Mouse (Mus musculus) bone marrow, adult 2 months (tissue): ENCODE data around the gene Steap2. TPM values are rescaled to one million over a fixed set of nuclear protein-coding genes. Genes with fewer than 3 reads are reported as not detected.
"Not testable (repeated sequence)": the region's sequence is repeated elsewhere in the genome, so short reads cannot be mapped to it uniquely, and the experiment has no call there.

Experiments used
- H3K27ac ChIP-seq: fragments of 200-500 bp; 2 replicates; pipeline ENCODE4 v1.5.1; 2012; ENCODE audit warnings: low read depth, mild to moderate bottlenecking, control low read depth, inconsistent platforms, low read length; ENCODE audit not compliant: control insufficient read depth, poor library complexity, insufficient read depth
- H3K4me1 ChIP-seq: fragments of 200-500 bp; 2 replicates; pipeline ENCODE4 v1.6.1; 2011; ENCODE audit warnings: low read length; ENCODE audit not compliant: control insufficient read depth, insufficient read depth
- H3K4me3 ChIP-seq: fragments of 200-500 bp; replicated peaks from 2 replicates; pipeline ENCODE3; 2011; ENCODE audit warnings: mild to moderate bottlenecking, low read depth, low read length, control low read depth; ENCODE audit not compliant: control insufficient read depth
- CTCF ChIP-seq: fragments of 200-500 bp; IDR thresholded peaks from 2 replicates; pipeline ENCODE4 v1.5.1; 2011; ENCODE audit warnings: low read length, control low read depth; ENCODE audit not compliant: control insufficient read depth, insufficient read depth
- POLR2A ChIP-seq: fragments of 200-500 bp; IDR thresholded peaks from 2 replicates; pipeline ENCODE4 v1.6.1; 2011; ENCODE audit warnings: low read depth, mild to moderate bottlenecking, control low read depth, low read length, borderline replicate concordance; ENCODE audit not compliant: control insufficient read depth
- WGBS: fragments of 180-500 bp; shearing (Covaris S2); methylation state at CpG from one replicate; pipeline ENCODE4 v1.1.7; 2018; 5-methylcytosine and 5-hydroxymethylcytosine counted together
- polyA plus RNA-seq: library from polyadenylated mRNA; stranded (reverse); fragments of >200 nt; gene quantifications from 2 replicates; pipeline ENCODE4 v1.2.4, GENCODE M21; 2011; ENCODE audit warnings: low replicate concordance; ENCODE audit not compliant: missing spikeins, insufficient read depth, insufficient read length

Steap2 gene
- polyA plus RNA-seq, 1 experiment: 0.75 TPM

- WGBS: 40% methylated on average over 2 of the region's 2 CpGs
- Histone ChIP-seq H3K4me1 (no peaks in the 10 kb centered on the region), H3K4me3 (no peak overlapping the region), H3K27ac (no peak overlapping the region)
- TF ChIP-seq POLR2A (no peak), CTCF (no peak)
Observed at GRCm38 (mm10) chr5:5705019-5705418, 10.6 kb upstream of the Steap2 start.

GRCm38 (mm10) chr5:5700386-5700785 lies 6.0 kb upstream of the Steap2 start:
- no peak overlapping the region for H3K27ac ChIP-seq
- no peaks in the 10 kb centered on the region for H3K4me1 ChIP-seq
- TF ChIP-seq CTCF (no peak), POLR2A (no peak)
- 60% methylated on average over 2 of the region's 2 CpGs for WGBS
- H3K4me3 ChIP-seq: no peak overlapping the region

DNA sequence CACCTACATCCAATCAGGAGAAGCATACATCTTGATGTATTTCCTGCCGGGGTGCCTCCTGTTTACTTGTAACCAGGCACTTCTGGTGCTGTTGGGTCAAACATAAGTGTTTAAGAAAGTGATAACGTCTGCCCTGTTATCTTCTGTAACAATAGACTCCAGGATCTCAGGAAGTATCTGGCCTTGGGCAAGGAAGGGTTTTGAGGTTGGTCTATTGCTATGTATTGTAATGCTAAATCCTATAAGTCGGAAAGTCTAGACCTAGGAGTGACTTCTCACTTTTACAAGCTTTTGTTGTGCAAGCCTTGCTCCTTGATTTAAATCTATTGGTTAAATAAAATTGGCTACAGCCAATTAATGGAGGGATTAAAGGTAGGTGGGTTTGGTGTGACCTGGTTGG lies 4.5 kb upstream of the Steap2 start:
- Histone ChIP-seq H3K27ac (no peak overlapping the region), H3K4me3 (no peak overlapping the region), H3K4me1 (no peaks in the 10 kb centered on the region)
- 58% methylated on average over 3 of the region's 3 CpGs for WGBS
- no peak for TF ChIP-seq CTCF
- no peak for TF ChIP-seq POLR2A

GRCm38 (mm10) chr5:5695401-5695942 lies 1.1 kb upstream of the Steap2 start:
- 90% methylated on average over 5 of the region's 5 CpGs for WGBS
- Histone ChIP-seq H3K27ac (no peak overlapping the region), H3K4me3 (no peak overlapping the region), H3K4me1 (no peaks in the 10 kb centered on the region)
- TF ChIP-seq CTCF (no peak), POLR2A (no peak)

GRCm38 (mm10) chr5:5693541-5693955 lies 830 bp downstream of the Steap2 start:
- H3K27ac ChIP-seq: no peak overlapping the region
- WGBS: 2% methylated on average over 28 of the region's 29 CpGs
- TF ChIP-seq CTCF: no peak
- TF ChIP-seq POLR2A: no peak
- no peak overlapping the region for H3K4me3 ChIP-seq
- H3K4me1 ChIP-seq: no peaks in the 10 kb centered on the region

- TF ChIP-seq POLR2A (no peak), CTCF (no peak)
Observed at GRCm38 (mm10) chr5:5692167-5692738, 2.1 kb downstream of the Steap2 start.

GRCm38 (mm10) chr5:5688945-5689540 lies 5.3 kb downstream of the Steap2 start:
- no peak overlapping the region for H3K4me3 ChIP-seq
- no peak for TF ChIP-seq CTCF
- no peak for TF ChIP-seq POLR2A
- no peak overlapping the region for H3K27ac ChIP-seq
- WGBS: 73% methylated on average over 8 of the region's 8 CpGs
- no peaks in the 10 kb centered on the region for H3K4me1 ChIP-seq

More at GRCm38 (mm10) chr5:5692167-5692738, 2.1 kb downstream of the Steap2 start:
- Histone ChIP-seq H3K4me3 (no peak overlapping the region), H3K4me1 (no peaks in the 10 kb centered on the region), H3K27ac (no peak overlapping the region)
- WGBS: 66% methylated on average over 4 of the region's 4 CpGs

DNA sequence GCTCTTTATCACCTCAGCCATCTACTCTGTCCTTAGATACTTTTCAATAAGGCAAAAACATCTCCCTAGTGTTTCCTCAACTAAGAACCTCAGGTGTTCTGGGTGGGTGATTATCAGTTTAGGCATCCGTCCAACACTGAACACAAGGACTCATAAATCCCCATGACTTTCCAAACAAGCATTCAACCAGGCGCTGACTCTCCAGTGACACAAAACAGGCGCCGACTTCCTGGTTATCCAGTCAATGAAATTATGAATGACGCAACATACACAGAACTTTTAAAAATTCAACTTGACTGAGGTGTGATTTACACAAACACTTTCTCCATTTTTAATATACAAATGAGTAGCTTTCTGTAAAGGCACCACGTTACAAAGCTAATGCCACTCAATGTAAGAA lies 6.2 kb downstream of the Steap2 start:
- TF ChIP-seq CTCF (no peak), POLR2A (no peak)
- no peak overlapping the region for H3K27ac ChIP-seq
- no peaks in the 10 kb centered on the region for H3K4me1 ChIP-seq
- no peak overlapping the region for H3K4me3 ChIP-seq
- WGBS: 81% methylated on average over 6 of the region's 6 CpGs

DNA sequence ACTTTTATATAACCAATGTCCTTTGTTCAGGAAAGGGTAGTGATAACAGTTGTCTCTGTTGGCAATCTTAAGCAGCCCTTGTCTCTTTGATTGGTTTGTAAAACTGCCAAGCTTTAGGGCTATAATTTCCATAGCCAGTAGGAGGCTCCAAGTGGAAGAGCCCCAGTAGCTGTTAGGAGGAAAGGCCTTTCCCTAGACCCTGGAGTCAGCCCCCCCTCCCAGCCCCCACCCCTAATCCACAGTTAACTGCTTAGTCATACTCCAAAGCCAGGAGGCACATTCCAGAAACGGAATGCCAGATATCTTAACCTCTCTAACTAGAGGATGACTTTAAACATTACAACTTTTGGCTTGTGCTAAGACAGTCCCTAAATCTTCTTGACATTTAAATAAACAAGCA lies 7.4 kb downstream of the Steap2 start:
- Histone ChIP-seq H3K4me3 (no peak overlapping the region), H3K4me1 (no peaks in the 10 kb centered on the region), H3K27ac (no peak overlapping the region)
- WGBS: 36% methylated on average over 1 of the region's 1 CpGs
- no peak for TF ChIP-seq CTCF
- TF ChIP-seq POLR2A: no peak

DNA sequence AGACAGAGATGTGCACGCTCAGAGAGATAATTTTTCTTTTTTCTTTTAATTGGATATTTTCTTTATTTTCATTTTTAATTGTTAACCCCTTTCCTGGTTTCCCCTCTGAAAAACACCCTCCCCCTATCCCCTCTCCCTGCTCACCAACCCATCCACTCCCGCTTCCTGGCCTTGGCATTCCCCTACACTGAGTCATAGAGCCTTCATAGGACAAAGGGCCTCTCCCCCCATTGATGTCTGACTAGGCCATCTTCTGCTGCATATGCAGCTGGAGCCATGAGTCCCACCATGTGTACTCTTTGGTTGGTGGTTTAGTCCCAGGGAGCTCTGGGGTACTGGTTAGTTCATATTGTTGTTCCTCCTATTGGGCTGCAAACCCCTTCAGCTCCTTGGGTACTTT lies 9.4 kb downstream of the Steap2 start:
- not testable (repeated sequence) for H3K27ac ChIP-seq, H3K4me1 ChIP-seq, H3K4me3 ChIP-seq
- WGBS: 69% methylated on average over 2 of the region's 2 CpGs
